Comparison of ENCODE assay signal across 10 mouse cellular contexts in genomic region chr1:74054007-74054406, GRCm38 (mm10).
A peak's percentile ranks its signal among the peaks of the same experiment; 100 is the strongest.
DNase-seq lines count a peak whose midpoint lies in the region; ATAC-seq and TF ChIP-seq lines count a peak whose summit lies in the region.
"Had no signal": no experiment of that assay in that cellular context is flagged by ENCODE, and none has a peak within 500 bp of the region (broad histone marks: within the 10 kb centered on the region; RNA-seq: fewer than 3 reads in every experiment).

No protein-coding gene starts in this region.

- H3K9me3 ChIP-seq in kidney, embryonic 15.5 days (replicated peaks) = no peaks in the 10 kb centered on the region
- H3K9me3 ChIP-seq in embryonic facial prominence, embryonic 11.5 days (replicated peaks; ENCODE audit: control insufficient read depth, low read length) = no peaks in the 10 kb centered on the region
- H3K9me3 ChIP-seq in kidney, embryonic 16.5 days (ENCODE audit: low read length) = no peaks in the 10 kb centered on the region
- no peaks in the 10 kb centered on the region for H3K9me3 ChIP-seq in hindbrain, embryonic 14.5 days (ENCODE audit: control insufficient read depth, low read length)

- H3K9ac ChIP-seq in kidney, embryonic 15.5 days = no peak overlapping the region
- H3K9ac ChIP-seq in embryonic facial prominence, embryonic 11.5 days (replicated peaks; ENCODE audit: low read length) = peak overlapping the region; percentile 15; the same call in 1 of the 2 replicates
- H3K9ac ChIP-seq in kidney, embryonic 16.5 days (replicated peaks; ENCODE audit: low read length) = no peak overlapping the region
- no peak overlapping the region for H3K9ac ChIP-seq in hindbrain, embryonic 14.5 days

- H3K4me3 ChIP-seq in kidney, embryonic 15.5 days (replicated peaks) = no peak overlapping the region
- H3K4me3 ChIP-seq in embryonic facial prominence, embryonic 11.5 days (ENCODE audit: low read depth, low read length) = no peak overlapping the region
- no peak overlapping the region for H3K4me3 ChIP-seq in kidney, embryonic 16.5 days (ENCODE audit: low read length)
- H3K4me3 ChIP-seq in small intestine, adult 2 months (ENCODE audit: low read depth, low read length) = no peak overlapping the region
- no peak overlapping the region for H3K4me3 ChIP-seq in hindbrain, embryonic 14.5 days (replicated peaks; ENCODE audit: low read length)

- WGBS in kidney, embryonic 15.5 days = 35% methylated on average over 6 of the region's 7 CpGs
- WGBS in embryonic facial prominence, embryonic 11.5 days = 28% methylated on average over 7 of the region's 7 CpGs
- 24% methylated on average over 6 of the region's 7 CpGs for WGBS in kidney, embryonic 16.5 days
- 29% methylated on average over 7 of the region's 7 CpGs for WGBS in small intestine, adult 2 months
- WGBS in hindbrain, embryonic 14.5 days = 38% methylated on average over 7 of the region's 7 CpGs

- intact Hi-C loops in left cerebral cortex, postnatal 10 days (cut with DNase I) = no loop called here

- peaks cover 53% of the 10 kb centered on the region for H3K4me1 ChIP-seq in kidney, embryonic 15.5 days
- H3K4me1 ChIP-seq in embryonic facial prominence, embryonic 11.5 days (ENCODE audit: control insufficient read depth, insufficient read depth, low read length) = 0 out of 2 replicates have a peak, but pooled peaks cover 2% of the 10 kb centered on the region
- H3K4me1 ChIP-seq in kidney, embryonic 16.5 days (ENCODE audit: insufficient read depth, low read length) = peaks cover 46% of the 10 kb centered on the region
- no peaks in the 10 kb centered on the region for H3K4me1 ChIP-seq in small intestine, adult 2 months (ENCODE audit: control insufficient read depth, insufficient read depth, insufficient read length, low read length)
- H3K4me1 ChIP-seq in hindbrain, embryonic 14.5 days (replicated peaks; ENCODE audit: control insufficient read depth, insufficient read depth, low read length) = no peaks in the 10 kb centered on the region

- DNase-seq in kidney, adult 18-20 months = no peak
- DNase-seq in embryonic facial prominence, embryonic 11.5 days (ENCODE audit: low spot score) = peak; percentile 75
- DNase-seq in left cerebral cortex, postnatal 10 days (ENCODE audit: extremely low spot score in 1 of 2, low spot score in 2 of 2) = no peak
- no peak for DNase-seq in hindbrain, embryonic 14.5 days (ENCODE audit: low spot score)
- DNase-seq: adrenal gland, adult 8-10 months; gastrocnemius, postnatal 10 days had no signal

- H3K4me2 ChIP-seq in kidney, embryonic 15.5 days = no peak overlapping the region
- no peak overlapping the region for H3K4me2 ChIP-seq in embryonic facial prominence, embryonic 11.5 days (ENCODE audit: low read depth, low read length)
- no peak overlapping the region for H3K4me2 ChIP-seq in kidney, embryonic 16.5 days (replicated peaks; ENCODE audit: low read depth, low read length)
- H3K4me2 ChIP-seq in hindbrain, embryonic 14.5 days (replicated peaks) = no peak overlapping the region
- H3K4me2 ChIP-seq: midbrain, embryonic 11.5 days had no signal

- 0 out of 2 replicates have a peak overlapping the region, but pooled peaks have one; percentile 54 for H3K27ac ChIP-seq in kidney, embryonic 15.5 days
- no peak overlapping the region for H3K27ac ChIP-seq in embryonic facial prominence, embryonic 11.5 days (replicated peaks; ENCODE audit: low read depth, low read length)
- H3K27ac ChIP-seq in kidney, embryonic 16.5 days (ENCODE audit: low read length) = no peak overlapping the region
- H3K27ac ChIP-seq in small intestine, adult 2 months (ENCODE audit: insufficient read depth, low read depth, low read length) = peak overlapping the region; percentile 15; the same call in 1 of the 2 replicates
- H3K27ac ChIP-seq in hindbrain, embryonic 14.5 days = no peak overlapping the region

- TF ChIP-seq CTCF in small intestine, adult 2 months (IDR thresholded peaks at IDR 0.05; ENCODE audit: extremely low read depth, insufficient read length, insufficient replicate concordance, low read depth, low read length) = no peak

- TF ChIP-seq POLR2A in small intestine, adult 2 months (IDR thresholded peaks at IDR 0.05; ENCODE audit: low read depth, low read length) = no peak

- no peaks in the 10 kb centered on the region for H3K36me3 ChIP-seq in kidney, embryonic 15.5 days
- no peaks in the 10 kb centered on the region for H3K36me3 ChIP-seq in embryonic facial prominence, embryonic 11.5 days (replicated peaks; ENCODE audit: control insufficient read depth, insufficient read depth, low read depth, low read length)
- no peaks in the 10 kb centered on the region for H3K36me3 ChIP-seq in kidney, embryonic 16.5 days (ENCODE audit: insufficient read depth, low read length)
- no peaks in the 10 kb centered on the region for H3K36me3 ChIP-seq in small intestine, adult 2 months (ENCODE audit: control insufficient read depth, insufficient read depth, low read length)
- no peaks in the 10 kb centered on the region for H3K36me3 ChIP-seq in hindbrain, embryonic 14.5 days (replicated peaks; ENCODE audit: control insufficient read depth, insufficient read depth)

- H3K27me3 ChIP-seq in kidney, embryonic 15.5 days = no peaks in the 10 kb centered on the region
- H3K27me3 ChIP-seq in embryonic facial prominence, embryonic 11.5 days (ENCODE audit: control insufficient read depth, insufficient read depth, low read length) = no peaks in the 10 kb centered on the region
- no peaks in the 10 kb centered on the region for H3K27me3 ChIP-seq in kidney, embryonic 16.5 days (ENCODE audit: insufficient read depth, low read length)
- no peaks in the 10 kb centered on the region for H3K27me3 ChIP-seq in small intestine, adult 2 months (ENCODE audit: control insufficient read depth, insufficient read depth, low read length)
- no peaks in the 10 kb centered on the region for H3K27me3 ChIP-seq in hindbrain, embryonic 14.5 days (ENCODE audit: control insufficient read depth, insufficient read depth, low read length)

- 0 out of 2 replicates have a peak, but pooled peaks have one; percentile 35 for ATAC-seq in kidney, embryonic 15.5 days (replicated peaks; ENCODE audit: low FRiP score)
- peak; percentile 70; the same call in 1 of the 2 replicates for ATAC-seq in embryonic facial prominence, embryonic 11.5 days (replicated peaks; ENCODE audit: insufficient number of reproducible peaks, low FRiP score, low TSS enrichment, low read depth)
- ATAC-seq in kidney, embryonic 16.5 days (ENCODE audit: low FRiP score, low TSS enrichment) = peak; percentile 60; the same call in 1 of the 2 replicates
- no peak for ATAC-seq in hindbrain, embryonic 14.5 days (ENCODE audit: low FRiP score)

Comparison
In these comparisons a context has a peak if more than half of its experiments do, and no peak if none do; other contexts are left out.
1. H3K27ac ChIP-seq: peak in kidney, embryonic 15.5 days (single experiment) and small intestine, adult 2 months (single experiment); none in embryonic facial prominence, embryonic 11.5 days (single experiment), kidney, embryonic 16.5 days (single experiment) and hindbrain, embryonic 14.5 days (single experiment).